Mouse (Mus musculus) bone marrow macrophage, adult 2 months (primary cell): ENCODE measurements around the gene Tsen54. TPM values are rescaled to one million over a fixed set of nuclear protein-coding genes. Genes with fewer than 3 reads are reported as not detected.

ENCODE experiments used
- H3K27ac ChIP-seq: 2 replicates; pipeline ENCODE4 v1.5.1; 2012; ENCODE audit warnings: low read depth, low read length; ENCODE audit not compliant: insufficient read depth
- H3K4me1 ChIP-seq: 2 replicates; pipeline ENCODE4 v1.6.1; 2012; ENCODE audit warnings: low read length; ENCODE audit not compliant: control insufficient read depth, insufficient read depth
- H3K4me3 ChIP-seq: 2 replicates; pipeline ENCODE4 v1.5.1; 2012; ENCODE audit warnings: mild to moderate bottlenecking, low read length, moderate library complexity; ENCODE audit not compliant: insufficient read depth
- CTCF ChIP-seq: IDR thresholded peaks from 2 replicates; pipeline ENCODE4 v1.5.1; 2012; ENCODE audit warnings: low read depth, mild to moderate bottlenecking, low read length, moderate library complexity
- POLR2A ChIP-seq: IDR thresholded peaks from 2 replicates; pipeline ENCODE4 v1.6.1; 2012; ENCODE audit warnings: mild to moderate bottlenecking, low read depth, low read length, borderline replicate concordance
- polyA plus RNA-seq: library from polyadenylated mRNA; stranded (reverse); fragments of >200 nt; gene quantifications from 2 replicates; pipeline ENCODE4 v1.2.4, GENCODE M21; 2012; ENCODE audit not compliant: missing spikeins, insufficient read depth, insufficient read length

The Tsen54 gene
- polyA plus RNA-seq, 1 experiment, result 10.6 TPM

- Histone ChIP-seq H3K27ac (no peak overlapping the region), H3K4me1 (peaks cover 9% of the 10 kb centered on the region; the same call in 1 of the 2 replicates), H3K4me3 (no peak overlapping the region)
- TF ChIP-seq CTCF (no peak), POLR2A (no peak)
These were observed 3.0 kb upstream of the Tsen54 start for GRCm38 (mm10) chr11:115811381-115812093.

- Histone ChIP-seq H3K27ac (no peak overlapping the region), H3K4me3 (no peak overlapping the region), H3K4me1 (peaks cover 9% of the 10 kb centered on the region; the same call in 1 of the 2 replicates)
- no peak for TF ChIP-seq CTCF
- no peak for TF ChIP-seq POLR2A
These were observed 2.4 kb upstream of the Tsen54 start for GRCm38 (mm10) chr11:115812095-115812494.

GRCm38 (mm10) chr11:115812533-115813420 lies 1.7 kb upstream of the Tsen54 start:
- peaks cover 9% of the 10 kb centered on the region; the same call in 1 of the 2 replicates for H3K4me1 ChIP-seq
- no peak overlapping the region for H3K27ac ChIP-seq
- peak overlapping the region; percentile 96 for H3K4me3 ChIP-seq
- TF ChIP-seq CTCF (no peak), POLR2A (no peak)

- TF ChIP-seq CTCF (peak; percentile 74), POLR2A (no peak)
- Histone ChIP-seq H3K27ac (no peak within 1 kb of the TSS), H3K4me3 (peak within 1 kb of the TSS; percentile 96), H3K4me1 (peaks cover 9% of the 10 kb centered on the region; the same call in 1 of the 2 replicates)
These were observed 822 bp upstream of the Tsen54 start, which contains the start of gene Caskin2 for GRCm38 (mm10) chr11:115813507-115814296. Caskin2 (minus strand) TSS chr11:115813639.

- TF ChIP-seq POLR2A, result no peak
- no peak for TF ChIP-seq CTCF
- Histone ChIP-seq H3K27ac (no peak overlapping the region), H3K4me1 (peaks cover 13% of the 10 kb centered on the region), H3K4me3 (no peak overlapping the region)
These were observed 2.8 kb downstream of the Tsen54 start for GRCm38 (mm10) chr11:115817331-115817730.

GRCm38 (mm10) chr11:115819915-115820623 lies 5.5 kb downstream of the Tsen54 start:
- TF ChIP-seq CTCF (no peak), POLR2A (no peak)
- peaks cover 18% of the 10 kb centered on the region for H3K4me1 ChIP-seq
- H3K27ac ChIP-seq, result no peak overlapping the region
- H3K4me3 ChIP-seq, result no peak overlapping the region

- Histone ChIP-seq H3K4me1 (peaks cover 14% of the 10 kb centered on the region), H3K27ac (no peak overlapping the region), H3K4me3 (no peak overlapping the region)
- TF ChIP-seq POLR2A (no peak), CTCF (no peak)
These were observed 6.5 kb downstream of the Tsen54 start for GRCm38 (mm10) chr11:115821001-115821400.

GRCm38 (mm10) chr11:115823774-115824740 lies 9.5 kb downstream of the Tsen54 start, which contains the start of gene Llgl2:
Llgl2 (plus strand) TSS chr11:115824049.
- no peak; the same call in 1 of the 2 replicates for TF ChIP-seq CTCF
- TF ChIP-seq POLR2A, result no peak
- Histone ChIP-seq H3K27ac (no peak within 1 kb of the TSS), H3K4me1 (peaks cover 13% of the 10 kb centered on the region), H3K4me3 (peak within 1 kb of the TSS; percentile 81)
